Comparison of ENCODE assay signal across 12 mouse cellular contexts in the genomic region with DNA sequence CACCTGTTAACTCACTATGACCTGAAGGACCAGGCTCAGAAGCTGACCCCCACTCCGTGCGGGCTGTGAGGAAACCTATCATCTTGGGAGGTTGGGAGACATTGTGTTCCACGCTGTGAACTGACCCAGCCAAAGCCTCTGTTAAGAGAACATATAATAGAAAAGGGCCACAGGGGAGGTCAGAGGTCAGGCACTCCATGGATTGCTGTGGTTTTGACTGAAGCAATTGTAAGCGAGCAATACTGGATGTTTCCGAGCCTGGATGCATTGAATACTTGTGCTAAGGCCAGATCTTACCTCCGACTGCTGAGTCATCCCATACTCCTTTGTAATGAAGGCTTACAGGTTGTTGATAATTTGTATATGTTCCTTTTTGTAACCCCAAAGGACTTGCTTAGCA.
"Had no signal": no experiment of that assay in that cellular context is flagged by ENCODE, and none has a peak within 500 bp of the region (broad histone marks: within the 10 kb centered on the region; RNA-seq: fewer than 3 reads in every experiment).

No protein-coding gene starts in this region.

- H3K27ac ChIP-seq: limb, embryonic 13.5 days; liver, embryonic 14.5 days; midbrain, embryonic 12.5 days; neural tube, embryonic 13.5 days; stomach, embryonic 15.5 days had no signal

- H3K4me2 ChIP-seq: limb, embryonic 13.5 days; midbrain, embryonic 12.5 days; neural tube, embryonic 13.5 days; stomach, embryonic 15.5 days had no signal

- ATAC-seq: midbrain, embryonic 16.5 days had no signal

- H3K27me3 ChIP-seq: limb, embryonic 13.5 days; neural tube, embryonic 13.5 days; stomach, embryonic 15.5 days had no signal

- H3K9me3 ChIP-seq: limb, embryonic 13.5 days; midbrain, embryonic 12.5 days; neural tube, embryonic 13.5 days; stomach, embryonic 15.5 days had no signal

- H3K36me3 ChIP-seq: limb, embryonic 13.5 days; midbrain, embryonic 12.5 days; neural tube, embryonic 13.5 days; stomach, embryonic 15.5 days had no signal

- DNase-seq: kidney, postnatal 25 days; layer of hippocampus, adult 9-11 months; layer of hippocampus, postnatal 36 days; retina, postnatal 1 day; right cerebral cortex, postnatal 4 days; thymus, postnatal 4 days had no signal

- H3K4me3 ChIP-seq: limb, embryonic 13.5 days; midbrain, embryonic 12.5 days; neural tube, embryonic 13.5 days; stomach, embryonic 15.5 days had no signal

- H3K9ac ChIP-seq: limb, embryonic 13.5 days; liver, embryonic 14.5 days; midbrain, embryonic 12.5 days; neural tube, embryonic 13.5 days; stomach, embryonic 15.5 days had no signal
